Mouse (Mus musculus) telencephalon, adult 2 months (tissue): ENCODE data around the gene Tars.
A peak's percentile ranks its signal among the peaks of the same experiment; 100 is the strongest.

ENCODE experiments used
- DNase-seq: peaks from one replicate; pipeline ENCODE4 v3.0.0-alpha.2; 2011; ENCODE audit warnings: low read depth, low spot score

Tars gene

GRCm38 (mm10) chr15:11399356-11400067 is at the start of gene Tars:
Gene Tars, minus strand, starts transcription at chr15:11399665.
- DNase-seq, result peak; percentile 100

- no peak for DNase-seq
Observed at GRCm38 (mm10) chr15:11437361-11437760, 37.9 kb upstream of the Tars start.

GRCm38 (mm10) chr15:11436709-11437280 is 37.3 kb upstream of the Tars start:
- DNase-seq, result no peak

- DNase-seq, result no peak
Observed at GRCm38 (mm10) chr15:11426899-11427298, 27.4 kb upstream of the Tars start.

- DNase-seq, result no peak
Observed at GRCm38 (mm10) chr15:11413484-11413883, 14.0 kb upstream of the Tars start.

GRCm38 (mm10) chr15:11412542-11412941 is 13.1 kb upstream of the Tars start:
- DNase-seq, result no peak

- DNase-seq, result no peak
Observed at GRCm38 (mm10) chr15:11411846-11412245, 12.4 kb upstream of the Tars start.

GRCm38 (mm10) chr15:11408155-11408826 is 8.8 kb upstream of the Tars start:
- DNase-seq, result peak; percentile 41

- DNase-seq, result peak; percentile 53
Observed at GRCm38 (mm10) chr15:11407381-11407780, 7.9 kb upstream of the Tars start.

- DNase-seq, result no peak
Observed at GRCm38 (mm10) chr15:11406769-11407168, 7.3 kb upstream of the Tars start.

- DNase-seq, result no peak
Observed at GRCm38 (mm10) chr15:11398676-11399350, 652 bp downstream of the Tars start.

GRCm38 (mm10) chr15:11396421-11396820 is 3.0 kb downstream of the Tars start:
- DNase-seq, result no peak

GRCm38 (mm10) chr15:11392903-11393302 is 6.6 kb downstream of the Tars start:
- no peak for DNase-seq

GRCm38 (mm10) chr15:11383796-11384195 is 15.7 kb downstream of the Tars start:
- DNase-seq, result no peak

GRCm38 (mm10) chr15:11382585-11382984 is 16.9 kb downstream of the Tars start:
- no peak for DNase-seq

- DNase-seq, result no peak
Observed at GRCm38 (mm10) chr15:11380616-11381015, 18.8 kb downstream of the Tars start.

GRCm38 (mm10) chr15:11380087-11380530 is 19.4 kb downstream of the Tars start:
- DNase-seq, result peak; percentile 16

- no peak for DNase-seq
Observed at GRCm38 (mm10) chr15:11379431-11380086, 19.9 kb downstream of the Tars start.

GRCm38 (mm10) chr15:11370477-11371085 is 28.9 kb downstream of the Tars start:
- DNase-seq, result no peak

GRCm38 (mm10) chr15:11369572-11369971 is 29.9 kb downstream of the Tars start:
- no peak for DNase-seq

GRCm38 (mm10) chr15:11364795-11365194 is 34.7 kb downstream of the Tars start:
- DNase-seq, result peak; percentile 64
